Mouse (Mus musculus) mesoderm, embryonic 11.5 days (tissue): ENCODE results near the gene Kdm6a.

Experiments
- DNase-seq: peaks from one replicate; pipeline ENCODE4 v3.0.0-alpha.2; 2012; ENCODE audit warnings: low read depth, low spot score

Gene Kdm6a

DNA sequence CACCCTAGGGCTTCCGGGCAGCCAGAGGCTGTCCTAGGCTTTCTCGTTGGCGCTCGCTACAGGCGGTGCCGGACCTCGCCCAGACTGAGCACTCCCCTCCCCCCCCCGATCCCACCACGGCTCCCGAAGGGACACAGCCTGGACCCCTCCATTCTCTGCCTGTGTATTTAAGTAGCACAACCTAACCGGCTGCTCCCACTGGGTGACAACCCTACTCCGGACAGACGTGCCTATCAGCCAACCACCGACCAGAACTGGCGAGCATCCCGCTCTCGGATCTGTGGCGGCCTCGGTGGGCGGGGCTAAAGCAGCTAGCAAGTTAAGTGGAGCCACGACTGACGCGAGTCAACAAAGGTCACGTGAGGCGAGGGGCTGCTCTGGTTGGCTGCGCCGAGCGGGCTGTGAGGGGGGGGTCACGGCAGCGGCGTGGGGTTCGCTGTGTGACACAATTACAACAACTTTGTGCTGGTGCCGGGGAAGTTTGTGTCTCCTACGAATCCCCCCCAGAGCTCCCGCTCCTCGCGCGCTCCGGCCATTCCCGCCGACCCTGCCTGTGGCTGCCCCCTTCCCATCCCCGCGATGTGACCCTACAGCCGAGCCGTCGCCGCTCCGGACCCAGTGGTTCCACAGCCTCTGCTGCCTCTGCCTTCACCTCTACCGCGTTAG is at the start of gene Kdm6a:
TSS of gene Kdm6a (plus strand) at position 384 of the 666 bp plus-strand sequence.
- peak; percentile 97 for DNase-seq

DNA sequence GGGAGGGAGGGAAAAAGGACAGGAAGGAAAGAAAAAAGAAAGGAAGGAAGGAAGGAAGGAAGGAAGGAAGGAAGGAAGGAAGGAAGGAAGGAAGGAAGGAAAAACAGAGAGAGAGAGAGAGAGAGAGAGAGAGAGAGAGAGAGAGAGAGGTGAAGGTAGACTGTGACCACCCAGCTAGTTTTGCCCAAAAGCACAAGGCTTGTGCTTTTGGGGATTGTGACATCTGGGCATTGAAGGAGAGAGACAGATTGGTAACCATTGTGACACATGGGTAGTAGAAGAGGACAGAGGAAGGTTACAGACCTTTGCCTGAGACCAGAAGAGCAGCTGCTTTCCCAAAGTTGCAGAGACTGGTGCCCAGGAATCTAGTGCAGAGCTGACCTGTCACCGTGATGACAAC is 16.8 kb upstream of the Kdm6a start, which contains the start of gene Dusp21:
TSS of gene Dusp21 (plus strand) at position 301 of the 400 bp plus-strand sequence.
- no peak for DNase-seq

DNA sequence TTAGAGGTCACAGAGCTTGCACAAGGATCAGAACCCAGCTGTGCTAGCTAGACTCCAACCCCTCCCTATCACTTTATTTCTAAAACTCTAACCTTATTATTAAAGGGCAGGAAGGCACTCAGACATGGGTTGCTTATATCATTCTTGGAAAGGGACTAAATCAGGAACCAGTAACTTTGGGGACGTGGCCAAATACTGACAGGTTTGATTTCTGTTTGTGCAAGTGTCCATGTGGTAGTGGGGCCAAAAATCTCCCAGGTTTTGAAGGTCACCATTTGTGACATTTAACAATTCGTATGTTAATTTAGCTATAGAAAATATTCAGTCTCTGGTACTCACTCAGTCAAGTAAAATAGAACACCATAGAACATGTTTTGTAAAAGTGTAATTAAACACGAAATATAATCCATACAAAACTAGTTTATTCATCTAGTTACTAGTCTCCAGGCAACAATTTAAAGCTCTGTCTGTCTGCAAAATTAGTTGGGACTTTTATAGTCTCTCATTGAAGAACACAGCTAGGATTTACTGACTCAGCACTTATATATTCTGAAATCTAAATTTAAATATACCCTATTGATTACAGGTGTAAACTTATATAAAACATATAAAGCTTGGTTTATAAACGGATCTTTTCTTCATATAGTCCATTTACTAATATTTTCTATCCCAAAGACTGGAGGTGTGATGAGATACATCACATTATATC is 1.5 kb upstream of the Kdm6a start:
- no peak for DNase-seq

DNA sequence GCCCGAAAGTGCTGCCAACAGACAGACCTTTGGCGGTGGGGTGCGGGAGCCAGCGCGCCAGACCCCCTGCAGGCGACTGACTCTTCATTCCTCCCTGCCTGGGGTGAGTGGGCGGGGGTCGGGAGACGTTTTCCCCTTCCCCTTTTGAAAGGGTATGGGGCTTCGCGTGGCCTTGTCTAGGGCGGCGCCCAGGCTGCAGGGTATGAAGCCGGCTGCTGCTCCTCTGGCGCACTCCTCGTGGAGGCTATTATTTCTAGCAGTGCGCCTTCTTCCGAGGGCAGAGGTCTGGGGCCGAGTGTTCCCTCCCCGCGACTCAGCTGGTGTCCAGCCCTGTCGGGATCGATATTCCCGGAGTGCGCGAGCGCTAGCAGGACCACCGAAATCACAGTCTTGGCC is 581 bp upstream of the Kdm6a start:
- no peak for DNase-seq

DNA sequence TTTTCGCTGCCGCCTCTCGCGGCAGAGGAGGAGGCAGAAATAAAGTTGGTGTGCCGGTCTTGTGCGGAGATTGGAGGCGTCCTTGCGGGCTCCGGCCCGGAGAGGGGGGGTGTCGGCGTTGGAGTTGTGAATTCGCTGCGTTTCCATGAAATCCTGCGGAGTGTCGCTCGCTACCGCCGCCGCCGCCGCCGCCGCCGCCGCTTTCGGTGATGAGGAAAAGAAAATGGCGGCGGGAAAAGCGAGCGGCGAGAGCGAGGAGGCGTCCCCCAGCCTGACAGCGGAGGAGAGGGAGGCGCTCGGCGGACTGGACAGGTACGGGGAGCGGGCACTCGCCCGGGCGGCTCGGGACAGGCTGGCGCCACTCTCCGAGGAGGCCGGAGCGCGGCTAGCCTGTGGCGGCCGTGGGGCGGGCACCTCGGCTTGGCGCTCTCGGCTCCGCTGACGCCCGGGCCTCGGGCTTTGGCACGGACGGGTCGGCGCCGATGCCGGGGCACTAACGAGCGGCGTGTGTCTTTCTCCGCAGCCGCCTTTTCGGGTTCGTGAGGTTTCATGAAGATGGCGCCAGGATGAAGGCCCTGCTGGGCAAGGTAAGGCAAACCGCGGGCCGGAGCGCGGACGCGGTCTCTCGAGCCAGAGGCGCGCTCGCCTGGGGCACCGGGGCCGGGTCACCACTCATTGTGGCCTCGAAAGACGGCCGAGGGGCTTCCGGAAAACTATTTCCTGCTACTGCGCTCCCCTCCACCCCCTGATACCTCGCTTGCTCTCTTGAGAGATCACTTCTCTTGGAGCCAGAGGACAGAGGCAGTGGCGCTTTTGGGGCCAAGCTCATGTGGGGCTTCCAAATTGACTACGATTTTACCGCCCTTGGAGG is 721 bp downstream of the Kdm6a start:
- peak; percentile 28 for DNase-seq

DNA sequence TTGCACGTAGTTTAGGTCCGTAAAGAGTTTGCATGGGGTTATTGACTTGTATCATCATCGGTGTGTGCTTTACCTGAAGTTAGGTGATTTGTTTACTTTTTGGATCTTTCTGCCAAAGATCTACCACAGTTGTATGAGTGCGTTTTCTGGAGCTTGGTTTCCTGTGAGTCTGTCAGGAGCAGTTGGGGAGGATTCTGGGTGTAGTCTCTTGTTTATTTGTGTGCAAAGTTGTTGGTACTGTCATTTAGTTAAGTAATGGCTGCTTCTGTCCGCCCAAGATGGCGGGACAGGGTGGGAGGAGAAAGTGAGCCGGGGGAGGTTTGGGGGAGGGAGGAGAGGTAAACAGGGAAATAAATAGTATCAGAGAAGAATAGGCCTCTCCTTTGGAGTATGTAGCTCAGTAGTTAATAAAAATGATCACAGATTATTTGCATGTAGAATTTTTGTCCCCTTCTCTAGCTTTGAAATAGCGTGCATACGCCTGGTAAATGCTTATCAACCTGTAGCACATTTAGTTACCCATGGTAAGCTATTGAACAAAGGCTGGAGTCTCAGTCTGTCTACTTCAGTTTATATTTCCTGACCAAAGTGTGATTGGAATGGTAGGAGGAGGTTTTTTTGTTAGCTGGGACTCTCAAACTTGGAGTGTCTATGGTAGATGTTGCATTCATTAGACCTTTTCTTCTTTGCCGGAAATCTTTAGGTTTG is 1.7 kb downstream of the Kdm6a start:
- DNase-seq = peak; percentile 39

DNA sequence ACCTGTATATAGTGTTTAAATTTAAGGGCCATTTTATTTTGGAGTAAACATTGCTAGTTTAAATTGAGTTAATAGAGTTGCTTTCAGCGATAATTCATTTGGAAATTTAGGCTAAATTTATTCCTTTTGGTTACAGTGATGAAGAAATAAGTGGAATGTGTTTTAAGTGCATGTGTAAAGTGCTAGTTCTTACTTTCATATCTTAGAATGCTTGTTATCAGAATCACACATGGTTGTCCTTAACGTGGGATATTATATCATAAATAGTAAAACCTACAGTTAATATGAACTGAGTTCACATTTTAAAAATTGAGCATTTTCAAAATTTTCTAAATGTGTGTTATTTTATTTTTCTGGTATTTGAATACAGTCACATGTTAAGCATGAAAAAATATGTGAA is 2.7 kb downstream of the Kdm6a start:
- no peak for DNase-seq

DNA sequence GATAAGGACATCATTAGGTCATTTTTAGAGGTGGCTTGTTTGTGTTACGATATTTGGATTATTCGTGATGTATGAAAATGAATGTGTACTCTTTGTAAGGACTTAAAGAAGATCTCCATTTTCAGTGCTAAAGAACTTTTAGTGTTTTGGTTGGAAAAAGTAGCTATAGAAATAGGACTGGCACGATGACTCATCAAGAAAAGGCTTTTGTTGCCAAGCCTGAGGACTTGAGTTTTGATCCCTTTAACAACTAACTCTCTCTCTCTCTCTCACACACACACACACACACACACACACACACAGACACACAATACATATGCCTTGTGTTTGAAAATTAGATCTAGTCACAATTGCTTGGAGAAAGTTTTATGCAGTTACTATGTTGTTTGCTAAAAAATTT is 4.6 kb downstream of the Kdm6a start:
- no peak for DNase-seq

DNA sequence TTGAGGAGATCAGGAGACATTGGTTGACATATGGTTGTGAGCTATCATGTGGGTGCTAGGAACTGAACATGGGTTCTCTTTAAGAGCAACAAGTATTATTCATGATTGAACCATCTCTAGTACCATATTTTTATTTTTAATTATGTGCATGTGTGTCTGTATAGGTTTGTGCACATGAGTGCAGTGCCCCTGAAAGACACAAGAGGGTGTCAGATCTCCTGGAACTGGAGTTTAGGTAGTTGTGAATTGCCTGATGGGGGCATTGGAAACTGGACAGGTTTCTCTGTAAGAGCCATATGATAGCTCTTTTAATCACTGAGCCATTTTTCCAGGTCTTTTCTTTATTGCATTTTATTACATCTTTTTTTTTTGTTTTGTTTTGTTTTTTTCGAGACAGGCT is 6.6 kb downstream of the Kdm6a start:
- no peak for DNase-seq

DNA sequence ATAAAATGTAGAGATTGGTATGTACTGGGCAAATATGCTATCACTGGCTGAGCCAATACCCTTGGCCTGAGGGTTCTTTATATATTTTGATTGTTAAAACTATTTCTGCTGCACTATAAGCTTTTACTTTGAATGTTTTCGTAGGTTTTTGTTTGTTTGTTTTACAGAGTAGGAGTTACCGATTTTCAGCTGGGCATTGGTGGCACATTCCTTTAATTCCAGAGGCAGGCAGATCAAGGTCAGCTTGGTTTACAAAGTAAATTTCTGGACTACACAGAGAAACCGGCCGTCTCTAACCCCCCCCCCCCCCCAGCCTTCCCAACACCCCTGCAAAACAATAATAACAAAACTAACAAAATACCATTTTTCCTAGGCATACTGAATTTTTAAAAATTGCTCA is 12.5 kb downstream of the Kdm6a start:
- DNase-seq = no peak

DNA sequence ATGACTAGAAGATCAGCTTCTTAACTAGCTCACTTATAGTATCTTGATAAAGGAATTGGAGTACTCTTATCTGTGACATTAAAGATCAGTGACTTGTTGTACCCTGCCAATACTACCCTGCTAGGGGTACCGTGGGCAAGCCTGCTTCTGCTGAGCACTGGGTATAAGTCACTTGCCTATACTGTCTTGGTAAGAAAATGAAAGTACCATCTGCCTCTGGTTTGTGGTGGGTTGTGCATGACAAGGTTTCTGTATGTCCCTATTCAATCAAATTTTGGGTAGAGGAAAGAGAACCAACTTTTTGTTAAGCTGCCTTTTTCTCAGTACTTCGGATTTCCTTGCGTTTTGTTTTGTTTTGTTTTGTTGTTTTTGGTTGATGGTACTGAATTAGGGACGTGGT is 15.4 kb downstream of the Kdm6a start:
- DNase-seq = no peak

DNA sequence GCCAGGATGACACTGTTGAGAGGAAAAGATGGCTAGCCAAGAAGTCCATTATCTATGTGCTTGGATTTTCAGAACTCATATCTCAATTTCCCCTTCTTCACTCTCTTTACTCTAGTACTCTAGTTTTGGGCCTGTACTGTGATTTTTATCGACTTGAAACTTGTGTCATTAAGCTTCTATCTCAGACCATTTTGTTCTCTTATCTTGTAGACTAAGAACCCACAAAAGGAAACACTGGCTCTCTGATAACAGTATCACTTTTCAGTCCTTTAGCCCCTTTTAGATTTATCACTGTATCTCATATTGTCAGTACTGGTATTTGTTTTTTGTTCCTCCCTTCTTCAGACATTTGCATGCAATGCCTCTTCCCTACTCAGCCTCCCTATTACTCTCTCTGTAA is 17.1 kb downstream of the Kdm6a start:
- no peak for DNase-seq

DNA sequence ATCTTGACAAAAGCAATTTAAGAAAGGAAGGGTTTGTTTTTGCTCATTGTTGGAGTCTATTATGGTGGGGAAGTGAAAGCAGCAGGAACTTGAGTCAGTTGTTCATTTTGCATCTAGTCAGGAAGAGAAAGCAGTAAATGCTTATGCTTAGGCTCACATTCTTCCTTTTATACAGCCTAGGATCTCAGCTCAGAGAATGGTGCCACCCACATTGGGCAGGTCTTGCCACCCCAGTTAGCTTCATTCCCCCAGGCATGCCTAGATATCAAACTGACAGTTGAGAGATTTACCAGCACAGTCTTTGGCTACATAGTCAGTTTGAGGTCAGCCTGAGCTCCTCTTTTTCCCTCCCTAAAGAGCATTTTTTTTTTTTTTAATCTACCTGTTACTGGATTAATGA is 24.8 kb downstream of the Kdm6a start:
- DNase-seq = no peak

DNA sequence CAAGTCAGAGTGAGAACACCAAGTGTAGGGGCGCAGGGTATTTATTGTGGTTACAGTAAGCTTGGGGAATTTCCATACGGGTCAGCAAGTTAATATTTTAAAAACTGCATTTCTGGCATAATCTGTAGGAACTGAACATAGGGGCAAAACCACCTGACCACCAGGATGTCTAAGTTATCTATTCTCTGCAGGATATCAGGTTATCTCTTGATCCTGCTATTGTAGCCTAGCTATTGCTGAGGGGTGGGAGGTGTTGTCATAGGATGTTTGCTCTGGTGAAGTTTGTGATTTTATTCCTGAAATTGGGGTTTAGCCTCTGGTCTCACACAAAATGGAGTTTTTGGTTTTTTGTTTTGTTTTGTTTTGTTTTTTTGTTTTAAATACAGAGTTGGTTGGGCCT is 25.9 kb downstream of the Kdm6a start:
- no peak for DNase-seq

DNA sequence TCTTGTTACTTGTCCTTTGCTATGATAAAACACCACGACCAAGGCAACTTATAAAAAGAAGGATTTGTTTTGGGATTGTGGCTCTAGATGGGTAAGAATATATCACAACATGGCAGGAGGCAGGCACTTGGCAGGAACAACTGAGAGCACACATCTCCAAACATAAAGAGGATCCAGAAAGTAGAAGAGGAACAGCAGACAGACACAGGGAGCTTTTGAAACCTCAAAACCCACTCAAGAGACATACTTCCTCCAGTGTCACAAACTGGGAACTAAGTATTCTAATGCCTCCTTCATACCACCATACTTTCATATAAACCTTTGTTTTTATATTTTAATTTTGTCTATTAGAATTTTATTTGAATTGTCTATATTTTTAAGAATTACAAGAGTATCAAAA is 77.2 kb downstream of the Kdm6a start:
- no peak for DNase-seq

DNA sequence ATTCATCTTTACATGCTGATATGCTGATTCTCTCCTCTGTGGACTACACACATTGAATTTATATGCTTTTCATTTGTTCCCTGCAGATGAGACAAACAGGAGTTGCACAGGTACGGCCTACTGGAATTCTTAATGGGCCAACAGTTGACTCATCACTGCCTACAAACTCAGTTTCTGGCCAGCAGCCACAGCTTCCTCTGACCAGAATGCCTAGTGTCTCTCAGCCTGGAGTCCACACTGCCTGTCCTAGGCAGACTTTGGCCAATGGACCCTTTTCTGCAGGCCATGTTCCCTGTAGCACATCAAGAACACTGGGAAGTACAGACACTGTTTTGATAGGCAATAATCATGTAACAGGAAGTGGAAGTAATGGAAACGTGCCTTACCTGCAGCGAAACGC is 88.2 kb downstream of the Kdm6a start:
- no peak for DNase-seq

DNA sequence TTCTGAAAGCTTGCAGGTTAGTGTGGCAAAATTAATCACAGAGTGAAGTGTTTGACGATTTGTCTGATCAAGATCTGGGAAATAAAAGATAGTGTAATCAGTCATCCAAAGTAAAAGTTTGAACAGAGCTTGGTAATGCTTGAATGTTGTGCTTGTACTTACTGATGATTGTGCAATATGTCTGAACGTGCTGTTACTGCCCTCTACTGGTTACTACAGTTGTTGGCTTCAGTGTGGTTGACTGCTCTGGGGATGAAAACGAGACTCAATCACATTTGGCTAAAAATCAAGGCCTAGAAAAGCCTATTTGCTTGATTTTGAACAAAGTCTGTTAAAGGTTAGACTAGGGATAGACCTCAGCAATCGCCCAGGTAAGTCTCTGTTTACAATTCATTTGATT is 92.4 kb downstream of the Kdm6a start:
- DNase-seq = peak; percentile 37

DNA sequence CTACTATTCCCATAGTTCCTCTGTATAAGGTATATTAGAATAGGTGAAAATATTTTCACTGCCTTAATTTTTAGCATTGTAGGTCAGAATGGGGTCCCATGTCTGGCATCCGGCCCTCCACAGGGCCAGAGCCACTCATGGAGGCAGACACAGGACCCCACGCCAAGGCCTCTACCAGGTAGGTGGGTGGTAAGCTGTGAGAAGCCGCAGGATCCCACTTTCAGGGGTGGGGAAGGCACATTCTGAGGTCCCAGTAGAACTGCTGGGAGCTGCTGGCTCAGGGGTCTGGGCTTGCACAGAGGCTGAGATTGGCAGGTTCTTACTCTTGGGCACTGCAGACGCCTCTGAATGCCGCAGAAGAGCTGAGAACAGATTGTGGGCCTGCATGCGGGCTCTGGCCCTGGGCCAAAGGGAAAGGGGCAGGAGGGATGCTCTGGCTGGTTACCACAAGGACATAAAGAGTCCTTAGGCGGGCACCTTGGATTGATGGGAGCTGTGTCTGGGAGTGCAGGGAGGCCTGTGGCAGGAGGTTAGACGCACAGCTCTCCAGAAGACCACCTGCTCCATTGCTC is 95.9 kb downstream of the Kdm6a start:
- no peak for DNase-seq

DNA sequence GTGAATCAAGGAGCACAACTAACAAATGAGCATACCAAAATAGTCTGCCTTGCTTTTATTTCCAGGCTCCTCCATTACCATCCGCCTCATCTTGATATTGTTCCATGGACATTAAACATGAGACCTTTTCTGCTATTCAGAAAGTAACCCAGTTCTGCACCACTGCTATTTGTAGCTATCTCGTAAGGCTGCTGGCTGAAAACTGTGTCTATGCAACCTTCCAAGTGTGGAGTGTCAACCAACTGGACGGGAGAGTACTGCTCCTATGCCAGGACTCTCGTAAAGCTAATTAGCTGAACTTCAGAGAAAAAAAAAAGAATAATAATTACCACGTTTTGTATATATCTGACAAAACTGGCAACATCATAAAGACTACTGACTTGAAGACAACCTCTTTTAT is 116.2 kb downstream of the Kdm6a start:
- no peak for DNase-seq

DNA sequence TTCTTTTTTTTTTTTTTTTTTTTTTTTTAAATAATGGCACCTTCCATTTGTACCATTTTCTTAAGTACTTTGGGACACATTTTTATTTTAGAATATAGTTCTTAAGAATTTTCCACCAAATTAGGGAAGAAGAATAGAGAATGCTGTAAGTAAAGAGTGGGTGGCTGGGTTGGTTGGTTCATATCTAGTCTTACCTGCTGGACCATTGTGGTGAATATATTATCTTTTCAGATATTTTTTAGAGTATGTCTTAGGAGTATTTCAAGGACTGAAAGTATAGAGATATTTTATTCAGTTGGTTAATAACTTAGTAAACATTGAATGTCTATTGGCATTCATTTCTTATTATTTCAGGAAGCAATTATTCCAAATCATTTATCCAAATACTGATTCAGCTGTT is 117.8 kb downstream of the Kdm6a start:
- DNase-seq = no peak
